Mouse (Mus musculus): ENCODE data around the gene Slc22a13. TPM values are rescaled to one million over a fixed set of nuclear protein-coding genes. Genes with fewer than 3 reads are reported as not detected.

The Slc22a13 gene
- polyA plus RNA-seq, 1 experiment from 2014 or later = not detected

GRCm38 (mm10) chr9:119181241-119181728 is 27.6 kb downstream of the Slc22a13 start:
- Histone ChIP-seq H3K9ac (ENCODE audit: low read depth, low read length) (no peak overlapping the region), H3K4me3 (ENCODE audit: low read depth, low read length) (no peak overlapping the region), H3K4me1 (replicated peaks; ENCODE audit: control insufficient read depth, insufficient read depth, low read length) (no peaks in the 10 kb centered on the region), H3K27ac (ENCODE audit: low read depth, low read length) (no peak overlapping the region), H3K36me3 (ENCODE audit: control insufficient read depth, insufficient read depth, low read length) (no peaks in the 10 kb centered on the region), H3K27me3 (replicated peaks; ENCODE audit: control insufficient read depth, insufficient read depth, low read length) (no peaks in the 10 kb centered on the region), H3K9me3 (ENCODE audit: control insufficient read depth, low read length) (no peaks in the 10 kb centered on the region), H3K4me2 (no peak overlapping the region)
- DNase-seq (ENCODE audit: low spot score) (no peak), ATAC-seq (replicated peaks; ENCODE audit: low FRiP score) (no peak)
- WGBS = 39% methylated on average over 3 of the region's 3 CpGs

GRCm38 (mm10) chr9:119179292-119179691 is 29.6 kb downstream of the Slc22a13 start:
- Histone ChIP-seq H3K36me3 (ENCODE audit: control insufficient read depth, insufficient read depth, low read length) (no peaks in the 10 kb centered on the region), H3K9me3 (ENCODE audit: control insufficient read depth, low read length) (no peaks in the 10 kb centered on the region), H3K27ac (ENCODE audit: low read depth, low read length) (no peak overlapping the region), H3K27me3 (replicated peaks; ENCODE audit: control insufficient read depth, insufficient read depth, low read length) (no peaks in the 10 kb centered on the region), H3K4me1 (replicated peaks; ENCODE audit: control insufficient read depth, insufficient read depth, low read length) (no peaks in the 10 kb centered on the region), H3K4me3 (ENCODE audit: low read depth, low read length) (no peak overlapping the region), H3K9ac (ENCODE audit: low read depth, low read length) (no peak overlapping the region), H3K4me2 (no peak overlapping the region)
- WGBS = 81% methylated on average over 11 of the region's 11 CpGs
- no peak for DNase-seq (ENCODE audit: low spot score)
- ATAC-seq (replicated peaks; ENCODE audit: low FRiP score) = no peak

- no peak overlapping the region for H3K4me3 ChIP-seq (ENCODE audit: low read depth, low read length)
- DNase-seq (ENCODE audit: low spot score) = no peak
- no peaks in the 10 kb centered on the region for H3K27me3 ChIP-seq (replicated peaks; ENCODE audit: control insufficient read depth, insufficient read depth, low read length)
- WGBS = 88% methylated on average over 2 of the region's 2 CpGs
- H3K4me1 ChIP-seq (replicated peaks; ENCODE audit: control insufficient read depth, insufficient read depth, low read length) = no peaks in the 10 kb centered on the region
- H3K4me2 ChIP-seq = no peak overlapping the region
- no peak overlapping the region for H3K9ac ChIP-seq (ENCODE audit: low read depth, low read length)
- H3K9me3 ChIP-seq (ENCODE audit: control insufficient read depth, low read length) = no peaks in the 10 kb centered on the region
- no peak for ATAC-seq (replicated peaks; ENCODE audit: low FRiP score)
- no peaks in the 10 kb centered on the region for H3K36me3 ChIP-seq (ENCODE audit: control insufficient read depth, insufficient read depth, low read length)
- H3K27ac ChIP-seq (ENCODE audit: low read depth, low read length) = no peak overlapping the region
These were observed 41.3 kb downstream of the Slc22a13 start for GRCm38 (mm10) chr9:119167608-119168007.

GRCm38 (mm10) chr9:119165548-119165947 is 43.4 kb downstream of the Slc22a13 start:
- 85% methylated on average over 6 of the region's 6 CpGs for WGBS
- H3K9me3 ChIP-seq (ENCODE audit: control insufficient read depth, low read length) = no peaks in the 10 kb centered on the region
- ATAC-seq (replicated peaks; ENCODE audit: low FRiP score) = no peak
- no peak for DNase-seq (ENCODE audit: low spot score)
- H3K27me3 ChIP-seq (replicated peaks; ENCODE audit: control insufficient read depth, insufficient read depth, low read length) = no peaks in the 10 kb centered on the region
- no peak overlapping the region for H3K27ac ChIP-seq (ENCODE audit: low read depth, low read length)
- no peak overlapping the region for H3K9ac ChIP-seq (ENCODE audit: low read depth, low read length)
- no peak overlapping the region for H3K4me3 ChIP-seq (ENCODE audit: low read depth, low read length)
- H3K4me2 ChIP-seq = no peak overlapping the region
- H3K4me1 ChIP-seq (replicated peaks; ENCODE audit: control insufficient read depth, insufficient read depth, low read length) = no peaks in the 10 kb centered on the region
- H3K36me3 ChIP-seq (ENCODE audit: control insufficient read depth, insufficient read depth, low read length) = no peaks in the 10 kb centered on the region

- H3K9ac ChIP-seq (ENCODE audit: low read depth, low read length) = no peak overlapping the region
- no peak overlapping the region for H3K27ac ChIP-seq (ENCODE audit: low read depth, low read length)
- H3K4me3 ChIP-seq (ENCODE audit: low read depth, low read length) = no peak overlapping the region
- no peak overlapping the region for H3K4me2 ChIP-seq
- H3K27me3 ChIP-seq (replicated peaks; ENCODE audit: control insufficient read depth, insufficient read depth, low read length) = no peaks in the 10 kb centered on the region
- no peaks in the 10 kb centered on the region for H3K9me3 ChIP-seq (ENCODE audit: control insufficient read depth, low read length)
- DNase-seq (ENCODE audit: low spot score) (no peak), ATAC-seq (replicated peaks; ENCODE audit: low FRiP score) (no peak)
- H3K36me3 ChIP-seq (ENCODE audit: control insufficient read depth, insufficient read depth, low read length) = no peaks in the 10 kb centered on the region
- WGBS = 80% methylated on average over 7 of the region's 7 CpGs
- H3K4me1 ChIP-seq (replicated peaks; ENCODE audit: control insufficient read depth, insufficient read depth, low read length) = no peaks in the 10 kb centered on the region
These were observed 44.2 kb downstream of the Slc22a13 start for GRCm38 (mm10) chr9:119164743-119165142.

GRCm38 (mm10) chr9:119160689-119161088 is 48.2 kb downstream of the Slc22a13 start:
- Histone ChIP-seq H3K27me3 (replicated peaks; ENCODE audit: control insufficient read depth, insufficient read depth, low read length) (peaks cover 18% of the 10 kb centered on the region), H3K9ac (ENCODE audit: low read depth, low read length) (no peak overlapping the region), H3K9me3 (ENCODE audit: control insufficient read depth, low read length) (no peaks in the 10 kb centered on the region), H3K27ac (ENCODE audit: low read depth, low read length) (no peak overlapping the region), H3K4me1 (replicated peaks; ENCODE audit: control insufficient read depth, insufficient read depth, low read length) (no peaks in the 10 kb centered on the region), H3K36me3 (ENCODE audit: control insufficient read depth, insufficient read depth, low read length) (no peaks in the 10 kb centered on the region), H3K4me2 (no peak overlapping the region), H3K4me3 (ENCODE audit: low read depth, low read length) (no peak overlapping the region)
- DNase-seq (ENCODE audit: low spot score) (no peak), ATAC-seq (replicated peaks; ENCODE audit: low FRiP score) (no peak)
- WGBS = 91% methylated on average over 3 of the region's 3 CpGs

GRCm38 (mm10) chr9:119158861-119159260 is 50.0 kb downstream of the Slc22a13 start, which contains the start of gene Gm47289:
Gene Gm47289 (plus strand): TSS chr9:119159161.
- DNase-seq (ENCODE audit: low spot score) (no peak), ATAC-seq (replicated peaks; ENCODE audit: low FRiP score) (no peak)
- no peaks in the 10 kb centered on the region for H3K4me1 ChIP-seq (replicated peaks; ENCODE audit: control insufficient read depth, insufficient read depth, low read length)
- no peaks in the 10 kb centered on the region for H3K9me3 ChIP-seq (ENCODE audit: control insufficient read depth, low read length)
- H3K27me3 ChIP-seq (replicated peaks; ENCODE audit: control insufficient read depth, insufficient read depth, low read length) = peaks cover 22% of the 10 kb centered on the region
- H3K9ac ChIP-seq (ENCODE audit: low read depth, low read length) = no peak within 1 kb of the TSS
- no peak within 1 kb of the TSS for H3K27ac ChIP-seq (ENCODE audit: low read depth, low read length)
- no peak within 1 kb of the TSS for H3K4me3 ChIP-seq (ENCODE audit: low read depth, low read length)
- 41% methylated on average over 4 of the region's 4 CpGs for WGBS
- H3K36me3 ChIP-seq (ENCODE audit: control insufficient read depth, insufficient read depth, low read length) = no peaks in the 10 kb centered on the region
- H3K4me2 ChIP-seq = no peak within 1 kb of the TSS

GRCm38 (mm10) chr9:119156278-119157201 is 52.4 kb downstream of the Slc22a13 start, which contains the start of gene Acaa1b:
Gene Acaa1b (minus strand): TSS chr9:119157093.
- Histone ChIP-seq H3K27ac (ENCODE audit: low read depth, low read length) (no peak within 1 kb of the TSS), H3K4me2 (peak within 1 kb of the TSS; percentile 66), H3K27me3 (replicated peaks; ENCODE audit: control insufficient read depth, insufficient read depth, low read length) (peaks cover 22% of the 10 kb centered on the region), H3K4me1 (replicated peaks; ENCODE audit: control insufficient read depth, insufficient read depth, low read length) (no peaks in the 10 kb centered on the region), H3K36me3 (ENCODE audit: control insufficient read depth, insufficient read depth, low read length) (no peaks in the 10 kb centered on the region), H3K9ac (ENCODE audit: low read depth, low read length) (no peak within 1 kb of the TSS), H3K4me3 (ENCODE audit: low read depth, low read length) (peak within 1 kb of the TSS; percentile 44), H3K9me3 (ENCODE audit: control insufficient read depth, low read length) (no peaks in the 10 kb centered on the region)
- WGBS = 2% methylated on average over 65 of the region's 65 CpGs
- ATAC-seq (replicated peaks; ENCODE audit: low FRiP score) = peak; percentile 72
- peak; percentile 68 for DNase-seq (ENCODE audit: low spot score)

Data from liver, embryonic 11.5 days (tissue).